Mouse (Mus musculus): ENCODE data around the gene Zdhhc17.

DNA sequence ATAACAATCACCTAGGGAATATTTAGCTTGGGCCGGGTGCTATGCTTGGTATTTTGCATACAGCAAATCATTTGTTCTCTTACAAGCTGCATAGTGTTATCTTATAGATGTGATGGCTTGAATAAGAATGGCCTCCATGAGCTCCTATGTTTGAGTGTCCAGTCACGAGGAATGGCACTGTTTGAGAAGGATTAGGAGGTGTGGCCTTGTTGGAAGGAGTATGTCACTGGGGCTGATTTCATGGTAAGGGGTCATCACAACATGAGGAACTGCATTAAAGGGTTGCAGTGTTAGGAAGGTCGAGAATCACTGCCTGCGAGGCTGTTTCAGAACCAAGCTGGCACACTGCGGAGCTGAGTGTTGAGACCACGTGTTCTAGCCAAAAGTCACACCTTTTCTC, 92.4 kb downstream of the Zdhhc17 start:
- TF ChIP-seq USF1 (IDR thresholded peaks at IDR 0.05; ENCODE audit: low read depth) (no peak), MAX (IDR thresholded peaks at IDR 0.05) (no peak), CTCF (IDR thresholded peaks at IDR 0.05; ENCODE audit: control insufficient read depth, insufficient read depth, insufficient read length) (no peak), FOSL1 (IDR thresholded peaks at IDR 0.05; ENCODE audit: insufficient read depth, low read length, poor library complexity, severe bottlenecking) (no peak)
